Mouse (Mus musculus) inflammation-experienced regulatory T-cells (primary cell): ENCODE data around the gene Emilin1. TPM values are rescaled to one million over a fixed set of nuclear protein-coding genes. Genes with fewer than 3 reads are reported as not detected.

ENCODE experiments used
- polyA plus RNA-seq, 2 experiments: library from polyadenylated mRNA; unstranded; fragments of 100-300 nt; shearing (Covaris generic); gene quantifications; one replicate each; pipeline ENCODE4 v1.2.1; 2017

Gene Emilin1
- 1 to 10 TPM; 1.4 to 5.3 TPM for polyA plus RNA-seq

GRCm38 (mm10) chr5:30913060-30913841, at the start of gene Emilin1:
Gene Emilin1 (plus strand): TSS chr5:30913402.

GRCm38 (mm10) chr5:30867712-30868111, 45.5 kb upstream of the Emilin1 start, which contains the start of gene Tmem214:
Gene Tmem214 (plus strand): TSS chr5:30868012.

GRCm38 (mm10) chr5:30888337-30889087, 24.7 kb upstream of the Emilin1 start, which contains the start of gene Agbl5:
Gene Agbl5 (plus strand): TSS chr5:30888694.

GRCm38 (mm10) chr5:30907413-30908059, 5.7 kb upstream of the Emilin1 start, which contains the start of gene Ost4:
Gene Ost4 (minus strand): TSS chr5:30907788.

GRCm38 (mm10) chr5:30921256-30922033, 8.2 kb downstream of the Emilin1 start, which contains the start of gene Khk:
Gene Khk (plus strand): TSS chr5:30921431.

GRCm38 (mm10) chr5:30944956-30945781, 32.0 kb downstream of the Emilin1 start, which contains the start of gene Cgref1:
Gene Cgref1 (minus strand): TSS chr5:30945591.

GRCm38 (mm10) chr5:30959966-30960501, 46.8 kb downstream of the Emilin1 start, which contains the start of gene Preb:
Gene Preb (minus strand): TSS chr5:30960361.

GRCm38 (mm10) chr5:30968416-30968815, 55.2 kb downstream of the Emilin1 start, which contains the start of gene Tcf23:
Gene Tcf23 (plus strand): TSS chr5:30968662.

Other genes starting within 250 kb of the Emilin1 start
- gene Cenpa, start 246.6 kb upstream of the Emilin1 start, polyA plus RNA-seq: 10 to 100 TPM; 35.5 to 70.8 TPM
- gene Dpysl5, start 201.8 kb upstream of the Emilin1 start, polyA plus RNA-seq: under 1 TPM in 1 of 2 experiments, not detected in 1; 0.86 TPM
- gene Mapre3, start 98.8 kb upstream of the Emilin1 start, polyA plus RNA-seq: 10 to 100 TPM in 1 of 2 experiments, 1 to 10 TPM in 1; 6.2 to 12.6 TPM
- gene Tmem214, start 45.4 kb upstream of the Emilin1 start, polyA plus RNA-seq: 10 to 100 TPM; 57.3 to 93.7 TPM
- 10 to 100 TPM; 12.0 to 16.1 TPM for gene Agbl5, start 24.7 kb upstream of the Emilin1 start, polyA plus RNA-seq
- 100 to 1,000 TPM; 284 to 306 TPM for gene Ost4, start 5.6 kb upstream of the Emilin1 start, polyA plus RNA-seq
- gene Khk, start 8.0 kb downstream of the Emilin1 start, polyA plus RNA-seq: 10 to 100 TPM; 18.1 to 36.3 TPM
- under 1 TPM in 1 of 2 experiments, not detected in 1; 0.22 TPM for gene Cgref1, start 32.2 kb downstream of the Emilin1 start, polyA plus RNA-seq
- gene Preb, start 47.0 kb downstream of the Emilin1 start, polyA plus RNA-seq: 100 to 1,000 TPM; 191 to 210 TPM
- not detected for gene Tcf23, start 55.3 kb downstream of the Emilin1 start, polyA plus RNA-seq
- 100 to 1,000 TPM in 1 of 2 experiments, 10 to 100 TPM in 1; 82.7 to 103 TPM for gene Atraid, start 134.9 kb downstream of the Emilin1 start, polyA plus RNA-seq
- gene Slc5a6, start 135.5 kb downstream of the Emilin1 start, polyA plus RNA-seq: 10 to 100 TPM in 1 of 2 experiments, 1 to 10 TPM in 1; 7.0 to 10.5 TPM
- 10 to 100 TPM; 21.6 to 30.3 TPM for gene Cad, start 141.4 kb downstream of the Emilin1 start, polyA plus RNA-seq
- gene Dnajc5g, start 192.9 kb downstream of the Emilin1 start, polyA plus RNA-seq: not detected
- gene Slc30a3, start 194.8 kb downstream of the Emilin1 start, polyA plus RNA-seq: 1 to 10 TPM in 1 of 2 experiments, under 1 TPM in 1; 0.29 to 2.5 TPM
- not detected for gene Trim54, start 203.3 kb downstream of the Emilin1 start, polyA plus RNA-seq
- gene Ucn, start 225.4 kb downstream of the Emilin1 start, polyA plus RNA-seq: not detected
- gene Mpv17, start 240.8 kb downstream of the Emilin1 start, polyA plus RNA-seq: 10 to 100 TPM; 38.8 to 51.5 TPM